Mouse (Mus musculus): Measurements from ENCODE around the gene Ppm1n. TPM values are rescaled to one million over a fixed set of nuclear protein-coding genes. Genes with fewer than 3 reads are reported as not detected.

Gene Ppm1n
- total and polyA plus RNA-seq, 3 experiments: not detected

- H3K27me3 ChIP-seq (ENCODE audit: control insufficient read depth in 1 of 2, insufficient read depth in 2 of 2, low read length in 2 of 2): no peaks in the 10 kb centered on the region
- TF ChIP-seq MYC (IDR thresholded peaks at IDR 0.05; ENCODE audit: low read depth, low read length) (no peak), POLR2AphosphoS2 (IDR thresholded peaks at IDR 0.05; ENCODE audit: low read length) (no peak), TAL1 (IDR thresholded peaks at IDR 0.05; ENCODE audit: low read length) (no peak), MAX (IDR thresholded peaks at IDR 0.05; ENCODE audit: low read length) (peak; percentile 68), MXI1 (IDR thresholded peaks at IDR 0.05; ENCODE audit: low read depth, low read length) (peak; percentile 98), UBTF (IDR thresholded peaks at IDR 0.05; ENCODE audit: borderline replicate concordance, insufficient read depth, low read depth, low read length) (no peak), SIN3A (IDR thresholded peaks at IDR 0.05; ENCODE audit: low read length) (peak; percentile 96)
- peak overlapping the region; percentile 37 for H3K9ac ChIP-seq (ENCODE audit: control insufficient read depth, low read depth, low read length, poor library complexity, severe bottlenecking)
- H3K4me3 ChIP-seq (ENCODE audit: control insufficient read depth in 1 of 2, insufficient read depth in 1 of 2, low read depth in 2 of 2, low read length in 2 of 2): peak overlapping the region; percentile 47 to 49
- H3K4me1 ChIP-seq (ENCODE audit: control insufficient read depth in 1 of 2, insufficient read depth in 2 of 2, low read length in 2 of 2): 0 out of 4 replicates have a peak, but pooled peaks cover 0 to 4% of the 10 kb centered on the region in 2 experiments
- H3K36me3 ChIP-seq (ENCODE audit: control insufficient read depth in 1 of 2, insufficient read depth in 2 of 2, low read length in 2 of 2): no peaks in the 10 kb centered on the region
- peak; percentile 82 for DNase-seq (ENCODE audit: low read depth, low spot score)
- H3K79me2 ChIP-seq (ENCODE audit: control insufficient read depth, insufficient read depth, low read length, poor library complexity): no peaks in the 10 kb centered on the region
- H3K9me3 ChIP-seq (replicated peaks; ENCODE audit: insufficient read depth, low read length): no peaks in the 10 kb centered on the region
- no peak overlapping the region for H3K27ac ChIP-seq (ENCODE audit: control insufficient read depth, low read depth, low read length)
These were observed 3.0 kb upstream of the Ppm1n start for GRCm38 (mm10) chr7:19282791-19283405.

- H3K79me2 ChIP-seq (ENCODE audit: control insufficient read depth, insufficient read depth, low read length, poor library complexity): no peaks in the 10 kb centered on the region
- DNase-seq (ENCODE audit: low read depth, low spot score): peak; percentile 88
- H3K4me1 ChIP-seq (ENCODE audit: control insufficient read depth in 1 of 2, insufficient read depth in 2 of 2, low read length in 2 of 2): 0 out of 4 replicates have a peak, but pooled peaks cover 0 to 4% of the 10 kb centered on the region in 2 experiments
- H3K4me3 ChIP-seq (ENCODE audit: control insufficient read depth in 1 of 2, insufficient read depth in 1 of 2, low read depth in 2 of 2, low read length in 2 of 2): peak within 1 kb of the TSS; percentile 49 to 55
- H3K9ac ChIP-seq (ENCODE audit: control insufficient read depth, low read depth, low read length, poor library complexity, severe bottlenecking): peak within 1 kb of the TSS; percentile 37
- H3K27ac ChIP-seq (ENCODE audit: control insufficient read depth, low read depth, low read length): no peak within 1 kb of the TSS
- no peaks in the 10 kb centered on the region for H3K9me3 ChIP-seq (replicated peaks; ENCODE audit: insufficient read depth, low read length)
- TF ChIP-seq MYB (IDR thresholded peaks at IDR 0.05; ENCODE audit: low read depth, low read length): no peak
- no peak for TF ChIP-seq CTCF (IDR thresholded peaks at IDR 0.05 in 2 of 3, conservative IDR thresholded peaks at IDR 0.05 in 1 of 3; ENCODE audit: control insufficient read depth in 1 of 3, insufficient read depth in 1 of 3, low read depth in 2 of 3, low read length in 3 of 3, poor library complexity in 1 of 3, severe bottlenecking in 1 of 3)
- no peak for TF ChIP-seq USF1 (IDR thresholded peaks at IDR 0.05; ENCODE audit: low read depth, low read length)
- TF ChIP-seq EP300 (IDR thresholded peaks at IDR 0.05; ENCODE audit: low read depth in 1 of 2, low read length in 2 of 2): no peak
- no peak for TF ChIP-seq POLR2AphosphoS2 (IDR thresholded peaks at IDR 0.05; ENCODE audit: low read length)
- TF ChIP-seq MYC (IDR thresholded peaks at IDR 0.05; ENCODE audit: low read depth, low read length): no peak
- TF ChIP-seq ELF1 (IDR thresholded peaks at IDR 0.05; ENCODE audit: low read depth, low read length): no peak
- TF ChIP-seq RAD21 (IDR thresholded peaks at IDR 0.05; ENCODE audit: low read depth, low read length): no peak
- no peak for TF ChIP-seq UBTF (IDR thresholded peaks at IDR 0.05; ENCODE audit: borderline replicate concordance, insufficient read depth, low read depth, low read length)
- no peak for TF ChIP-seq SMC3 (IDR thresholded peaks at IDR 0.05; ENCODE audit: low read depth, low read length)
- no peak for TF ChIP-seq MAFK (IDR thresholded peaks at IDR 0.05; ENCODE audit: borderline replicate concordance, low read depth, low read length)
- no peak for TF ChIP-seq ZNF384 (IDR thresholded peaks at IDR 0.05; ENCODE audit: low read depth, low read length)
- TF ChIP-seq ZMIZ1 (IDR thresholded peaks at IDR 0.05; ENCODE audit: low read depth, low read length): no peak
- no peak for TF ChIP-seq TCF12 (IDR thresholded peaks at IDR 0.05; ENCODE audit: low read depth, low read length)
- no peak for TF ChIP-seq GABPA (IDR thresholded peaks at IDR 0.05; ENCODE audit: low read depth, low read length)
- TF ChIP-seq MAX (IDR thresholded peaks at IDR 0.05; ENCODE audit: low read length): no peak
- TF ChIP-seq BHLHE40 (IDR thresholded peaks at IDR 0.05; ENCODE audit: borderline replicate concordance, low read depth, low read length): no peak
- no peaks in the 10 kb centered on the region for H3K36me3 ChIP-seq (ENCODE audit: control insufficient read depth in 1 of 2, insufficient read depth in 2 of 2, low read length in 2 of 2)
- H3K27me3 ChIP-seq (ENCODE audit: control insufficient read depth in 1 of 2, insufficient read depth in 2 of 2, low read length in 2 of 2): no peaks in the 10 kb centered on the region
These were observed 2.5 kb upstream of the Ppm1n start, which contains the start of gene Rtn2 for GRCm38 (mm10) chr7:19282385-19282784. TSS of gene Rtn2 (plus strand) at chr7:19282624.

Measured in MEL (cell line).